Mouse (Mus musculus) E14TG2a.4 (cell line): ENCODE measurements around the gene Smtnl1.

Source experiments
- CTCF ChIP-seq: conservative IDR thresholded peaks from 2 replicates; pipeline ENCODE4 v1.5.1; 2014; ENCODE audit warnings: low read length
- NANOG ChIP-seq: IDR thresholded peaks from 2 replicates; pipeline ENCODE4 v1.6.1; 2014; ENCODE audit warnings: borderline replicate concordance, low read length, mixed read lengths
- POU5F1 ChIP-seq: IDR thresholded peaks from 2 replicates; pipeline ENCODE4 v1.6.1; 2014; ENCODE audit warnings: low read length, borderline replicate concordance

GRCm38 (mm10) chr2:84838593-84838949 is 16.1 kb upstream of the Smtnl1 start, which contains the start of gene Slc43a1:
- TF ChIP-seq CTCF, result no peak
- no peak for TF ChIP-seq NANOG
- TF ChIP-seq POU5F1, result no peak
